Mouse (Mus musculus): ENCODE data around the gene Cdnf.

Cdnf gene

GRCm38 (mm10) chr2:3512552-3513454 lies at the start of gene Cdnf, which contains the start of the genes Gm45902 and Hspa14:
Cdnf (plus strand) TSS chr2:3513030.
Gm45902 (minus strand) TSS chr2:3512790.
Hspa14 (minus strand) TSS chr2:3512814.
- DNase-seq (ENCODE audit: low read depth): peak; percentile 98

- no peak for DNase-seq (ENCODE audit: low read depth)
These were observed 38.9 kb upstream of the Cdnf start for GRCm38 (mm10) chr2:3473891-3474290.

GRCm38 (mm10) chr2:3474361-3474805 lies 38.4 kb upstream of the Cdnf start:
- DNase-seq (ENCODE audit: low read depth): no peak

GRCm38 (mm10) chr2:3474861-3475283 lies 38.0 kb upstream of the Cdnf start, which contains the start of gene Suv39h2:
Suv39h2 (minus strand) TSS chr2:3475031.
- peak; percentile 79 for DNase-seq (ENCODE audit: low read depth)

- no peak for DNase-seq (ENCODE audit: low read depth)
These were observed 37.0 kb upstream of the Cdnf start for GRCm38 (mm10) chr2:3475746-3476251.

GRCm38 (mm10) chr2:3480239-3480638 lies 32.6 kb upstream of the Cdnf start:
- DNase-seq (ENCODE audit: low read depth): no peak

GRCm38 (mm10) chr2:3489816-3490215 lies 23.0 kb upstream of the Cdnf start:
- DNase-seq (ENCODE audit: low read depth): no peak

GRCm38 (mm10) chr2:3493833-3494409 lies 18.9 kb upstream of the Cdnf start:
- no peak for DNase-seq (ENCODE audit: low read depth)

- DNase-seq (ENCODE audit: low read depth): no peak
These were observed 13.3 kb upstream of the Cdnf start for GRCm38 (mm10) chr2:3499543-3499942.

GRCm38 (mm10) chr2:3500886-3501285 lies 11.9 kb upstream of the Cdnf start:
- no peak for DNase-seq (ENCODE audit: low read depth)

GRCm38 (mm10) chr2:3512076-3512475 lies 754 bp upstream of the Cdnf start:
- DNase-seq (ENCODE audit: low read depth): no peak

GRCm38 (mm10) chr2:3522558-3522957 lies 9.7 kb downstream of the Cdnf start:
- no peak for DNase-seq (ENCODE audit: low read depth)

- no peak for DNase-seq (ENCODE audit: low read depth)
These were observed 13.5 kb downstream of the Cdnf start for GRCm38 (mm10) chr2:3526288-3526687.

GRCm38 (mm10) chr2:3541307-3542079 lies 28.7 kb downstream of the Cdnf start:
- no peak for DNase-seq (ENCODE audit: low read depth)

- no peak for DNase-seq (ENCODE audit: low read depth)
These were observed 33.2 kb downstream of the Cdnf start for GRCm38 (mm10) chr2:3546055-3546454.

GRCm38 (mm10) chr2:3546588-3546987 lies 33.8 kb downstream of the Cdnf start:
- DNase-seq (ENCODE audit: low read depth): peak; percentile 27

GRCm38 (mm10) chr2:3570186-3570585 lies 57.4 kb downstream of the Cdnf start, which contains the start of gene Fam107b:
Fam107b (plus strand) TSS chr2:3570488.
- no peak for DNase-seq (ENCODE audit: low read depth)

GRCm38 (mm10) chr2:3570606-3571005 lies 57.8 kb downstream of the Cdnf start:
- no peak for DNase-seq (ENCODE audit: low read depth)

GRCm38 (mm10) chr2:3573883-3574282 lies 61.1 kb downstream of the Cdnf start:
- no peak for DNase-seq (ENCODE audit: low read depth)

- DNase-seq (ENCODE audit: low read depth): no peak
These were observed 62.3 kb downstream of the Cdnf start for GRCm38 (mm10) chr2:3575140-3575539.

Measured in fibroblast of lung, adult 2 months (primary cell).